Mouse (Mus musculus): ENCODE data around the gene Sun5. TPM values are rescaled to one million over a fixed set of nuclear protein-coding genes. Genes with fewer than 3 reads are reported as not detected.
"Not testable (repeated sequence)": the region's sequence is repeated elsewhere in the genome, so short reads cannot be mapped to it uniquely, and the experiment has no call there.

Gene Sun5
- polyA plus RNA-seq, 1 experiment from 2014 or later, result not detected

DNA sequence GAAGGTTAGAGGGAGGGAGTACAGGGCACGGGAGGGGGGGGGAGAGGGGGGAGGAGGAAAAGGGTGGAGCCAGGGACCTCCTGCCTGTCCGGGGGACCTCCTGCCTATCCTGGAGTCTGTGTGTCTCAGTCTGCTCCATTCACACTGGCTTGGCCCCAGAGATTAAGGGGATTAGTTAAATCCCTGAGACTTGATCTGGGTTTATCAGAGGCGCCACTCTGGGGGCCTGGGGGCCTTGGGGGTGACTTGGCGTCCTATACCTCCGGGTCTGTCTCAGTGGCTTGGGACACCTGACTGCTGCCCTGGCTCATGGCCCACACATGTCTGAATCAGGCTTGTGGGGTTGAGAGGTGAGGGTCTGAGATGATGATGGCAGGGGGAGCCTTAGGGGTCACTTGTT is 17.3 kb downstream of the Sun5 start:
- no peak for ATAC-seq (ENCODE audit: insufficient number of reproducible peaks, low FRiP score, low TSS enrichment, low read depth)
- Histone ChIP-seq H3K4me3 (replicated peaks) (no peak overlapping the region), H3K4me2 (replicated peaks) (no peak overlapping the region), H3K9ac (no peak overlapping the region), H3K36me3 (no peaks in the 10 kb centered on the region), H3K27me3 (no peaks in the 10 kb centered on the region), H3K4me1 (peaks cover 3% of the 10 kb centered on the region; the same call in 1 of the 2 replicates), H3K9me3 (replicated peaks) (no peaks in the 10 kb centered on the region), H3K27ac (replicated peaks) (no peak overlapping the region)
- 10% methylated on average over 5 of the region's 5 CpGs for WGBS

GRCm38 (mm10) chr2:153851030-153851360 is 19.9 kb downstream of the Sun5 start:
- H3K9ac ChIP-seq, result no peak overlapping the region
- H3K4me2 ChIP-seq (replicated peaks), result no peak overlapping the region
- H3K27me3 ChIP-seq, result no peaks in the 10 kb centered on the region
- H3K4me1 ChIP-seq, result peaks cover 3% of the 10 kb centered on the region; the same call in 1 of the 2 replicates
- no peaks in the 10 kb centered on the region for H3K36me3 ChIP-seq
- H3K27ac ChIP-seq (replicated peaks), result no peak overlapping the region
- no peaks in the 10 kb centered on the region for H3K9me3 ChIP-seq (replicated peaks)
- H3K4me3 ChIP-seq (replicated peaks), result no peak overlapping the region
- ATAC-seq (ENCODE audit: insufficient number of reproducible peaks, low FRiP score, low TSS enrichment, low read depth), result no peak
- WGBS, result 52% methylated on average over 4 of the region's 4 CpGs

GRCm38 (mm10) chr2:153850351-153851029 is 20.4 kb downstream of the Sun5 start:
- H3K4me1 ChIP-seq, result peaks cover 3% of the 10 kb centered on the region; the same call in 1 of the 2 replicates
- ATAC-seq (ENCODE audit: insufficient number of reproducible peaks, low FRiP score, low TSS enrichment, low read depth), result no peak
- 86% methylated on average over 6 of the region's 6 CpGs for WGBS
- no peaks in the 10 kb centered on the region for H3K27me3 ChIP-seq
- H3K9ac ChIP-seq, result no peak overlapping the region
- H3K27ac ChIP-seq (replicated peaks), result no peak overlapping the region
- H3K36me3 ChIP-seq, result no peaks in the 10 kb centered on the region
- H3K4me2 ChIP-seq (replicated peaks), result no peak overlapping the region
- H3K9me3 ChIP-seq (replicated peaks), result no peaks in the 10 kb centered on the region
- no peak overlapping the region for H3K4me3 ChIP-seq (replicated peaks)

- no peak overlapping the region for H3K9ac ChIP-seq
- no peaks in the 10 kb centered on the region for H3K27me3 ChIP-seq
- H3K4me3 ChIP-seq (replicated peaks), result no peak overlapping the region
- H3K4me2 ChIP-seq (replicated peaks), result no peak overlapping the region
- WGBS, result 69% methylated on average over 3 of the region's 3 CpGs
- no peaks in the 10 kb centered on the region for H3K9me3 ChIP-seq (replicated peaks)
- H3K27ac ChIP-seq (replicated peaks), result no peak overlapping the region
- no peaks in the 10 kb centered on the region for H3K4me1 ChIP-seq
- no peak for ATAC-seq (ENCODE audit: insufficient number of reproducible peaks, low FRiP score, low TSS enrichment, low read depth)
- no peaks in the 10 kb centered on the region for H3K36me3 ChIP-seq
Observed at GRCm38 (mm10) chr2:153848389-153848788, 22.5 kb downstream of the Sun5 start.

DNA sequence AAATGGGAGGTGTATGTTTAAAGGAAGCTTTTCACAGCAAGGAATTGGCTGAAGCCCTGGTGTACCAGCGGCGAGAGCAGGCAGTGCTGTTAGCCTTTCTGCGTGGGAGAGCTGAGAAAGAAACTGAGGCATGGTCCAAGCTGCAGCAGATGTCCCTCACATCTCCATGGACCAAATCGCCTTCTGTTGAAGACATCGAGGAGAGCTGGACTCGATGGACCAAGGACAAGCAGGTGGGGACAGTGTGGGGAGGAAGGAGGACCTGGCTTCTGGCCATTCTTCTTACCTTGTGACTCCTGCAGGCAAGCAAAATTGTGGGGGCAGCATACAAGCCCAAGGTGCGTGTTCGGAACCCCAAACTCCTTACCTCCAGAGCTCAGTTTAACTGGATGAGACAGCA is 28.0 kb downstream of the Sun5 start:
- Histone ChIP-seq H3K4me3 (replicated peaks) (no peak overlapping the region), H3K27ac (replicated peaks) (no peak overlapping the region), H3K27me3 (no peaks in the 10 kb centered on the region), H3K4me2 (replicated peaks) (no peak overlapping the region), H3K9me3 (replicated peaks) (no peaks in the 10 kb centered on the region), H3K4me1 (no peaks in the 10 kb centered on the region), H3K9ac (no peak overlapping the region), H3K36me3 (no peaks in the 10 kb centered on the region)
- 75% methylated on average over 8 of the region's 8 CpGs for WGBS
- ATAC-seq (ENCODE audit: insufficient number of reproducible peaks, low FRiP score, low TSS enrichment, low read depth), result no peak

GRCm38 (mm10) chr2:153833291-153833690 is 37.6 kb downstream of the Sun5 start:
- no peak overlapping the region for H3K27ac ChIP-seq (replicated peaks)
- no peaks in the 10 kb centered on the region for H3K27me3 ChIP-seq
- H3K4me1 ChIP-seq, result no peaks in the 10 kb centered on the region
- no peak overlapping the region for H3K4me2 ChIP-seq (replicated peaks)
- no peaks in the 10 kb centered on the region for H3K9me3 ChIP-seq (replicated peaks)
- ATAC-seq (ENCODE audit: insufficient number of reproducible peaks, low FRiP score, low TSS enrichment, low read depth), result no peak
- H3K9ac ChIP-seq, result no peak overlapping the region
- H3K4me3 ChIP-seq (replicated peaks), result no peak overlapping the region
- no peaks in the 10 kb centered on the region for H3K36me3 ChIP-seq
- WGBS, result 87% methylated on average over 8 of the region's 8 CpGs

DNA sequence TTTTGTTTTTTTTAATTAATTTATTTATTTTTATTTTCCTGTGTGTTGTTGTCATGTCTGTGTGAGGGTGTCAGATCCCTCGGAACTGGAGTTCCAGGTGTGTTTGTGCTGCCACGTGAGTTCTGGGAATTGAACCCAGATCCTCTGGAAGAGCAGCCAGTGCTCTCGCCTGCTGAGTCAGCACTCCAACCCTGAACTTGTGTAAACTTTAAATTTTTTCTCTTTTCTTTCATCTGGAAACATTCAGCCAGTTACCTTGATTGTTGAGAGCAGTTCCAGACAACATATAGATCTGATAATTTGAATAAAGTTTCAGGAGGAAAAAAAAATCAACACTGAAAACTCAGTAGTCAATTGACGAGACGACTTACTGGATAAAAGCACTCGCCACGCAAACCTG is 42.2 kb downstream of the Sun5 start:
- 66% methylated on average over 7 of the region's 7 CpGs for WGBS
- Histone ChIP-seq H3K9me3 (replicated peaks) (no peaks in the 10 kb centered on the region), H3K4me3 (replicated peaks) (no peak overlapping the region), H3K27me3 (no peaks in the 10 kb centered on the region), H3K9ac (no peak overlapping the region), H3K4me2 (replicated peaks) (no peak overlapping the region), H3K4me1 (peaks cover 7% of the 10 kb centered on the region; the same call in 1 of the 2 replicates), H3K27ac (replicated peaks) (no peak overlapping the region), H3K36me3 (no peaks in the 10 kb centered on the region)
- ATAC-seq (ENCODE audit: insufficient number of reproducible peaks, low FRiP score, low TSS enrichment, low read depth), result no peak

DNA sequence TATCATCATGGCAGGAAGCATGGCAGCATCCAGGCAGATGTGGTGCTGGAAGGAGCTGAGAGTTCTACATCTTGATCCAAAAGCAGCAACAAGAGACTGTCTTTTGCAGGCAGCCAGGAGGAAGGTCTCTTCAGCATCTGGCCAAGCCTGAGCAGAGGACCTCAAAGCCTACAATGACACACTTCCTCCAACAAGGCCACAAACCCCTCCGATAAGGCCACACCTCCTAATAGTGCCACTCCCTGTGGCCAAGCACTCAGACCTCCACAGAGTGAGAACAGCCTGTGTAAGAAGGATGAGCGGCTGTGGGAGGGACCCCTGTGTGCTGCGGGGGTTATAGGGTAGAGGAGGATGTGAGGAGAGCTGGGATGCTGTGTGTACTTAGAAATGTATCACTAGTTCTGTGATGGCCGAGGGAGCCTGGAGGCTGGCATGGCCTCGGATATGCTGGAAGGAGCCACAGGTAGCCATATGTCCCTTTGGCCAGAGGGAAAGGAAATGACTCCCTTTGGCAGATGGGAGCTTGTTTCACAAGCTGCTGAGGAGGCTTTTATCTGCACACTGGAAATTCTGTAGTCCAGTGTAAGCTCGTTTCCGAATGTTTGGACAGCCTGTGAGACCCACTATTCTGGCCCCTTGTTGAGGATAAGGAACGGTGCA is 43.6 kb downstream of the Sun5 start:
- Histone ChIP-seq H3K4me3 (replicated peaks) (no peak overlapping the region), H3K36me3 (no peaks in the 10 kb centered on the region), H3K4me2 (replicated peaks) (no peak overlapping the region), H3K4me1 (peaks cover 7% of the 10 kb centered on the region; the same call in 1 of the 2 replicates), H3K27me3 (no peaks in the 10 kb centered on the region), H3K9me3 (replicated peaks) (no peaks in the 10 kb centered on the region), H3K27ac (replicated peaks) (no peak overlapping the region), H3K9ac (no peak overlapping the region)
- ATAC-seq (ENCODE audit: insufficient number of reproducible peaks, low FRiP score, low TSS enrichment, low read depth), result no peak
- WGBS, result 86% methylated on average over 8 of the region's 8 CpGs

GRCm38 (mm10) chr2:153825900-153826299 is 45.0 kb downstream of the Sun5 start:
- not testable (repeated sequence) for H3K4me1 ChIP-seq; H3K36me3 ChIP-seq; H3K4me3 ChIP-seq (replicated peaks); H3K4me2 ChIP-seq (replicated peaks); ATAC-seq (ENCODE audit: insufficient number of reproducible peaks, low FRiP score, low TSS enrichment, low read depth); H3K27me3 ChIP-seq; H3K27ac ChIP-seq (replicated peaks); H3K9ac ChIP-seq; H3K9me3 ChIP-seq (replicated peaks)
- WGBS, result 61% methylated on average over 32 of the region's 32 CpGs

- ATAC-seq (ENCODE audit: insufficient number of reproducible peaks, low FRiP score, low TSS enrichment, low read depth), result peak; percentile 73
- H3K27ac ChIP-seq (replicated peaks), result no peak overlapping the region
- 49% methylated on average over 6 of the region's 6 CpGs for WGBS
- H3K4me1 ChIP-seq, result peaks cover 7% of the 10 kb centered on the region; the same call in 1 of the 2 replicates
- H3K36me3 ChIP-seq, result no peaks in the 10 kb centered on the region
- no peak overlapping the region for H3K4me3 ChIP-seq (replicated peaks)
- H3K9me3 ChIP-seq (replicated peaks), result no peaks in the 10 kb centered on the region
- H3K9ac ChIP-seq, result no peak overlapping the region
- H3K27me3 ChIP-seq, result no peaks in the 10 kb centered on the region
- no peak overlapping the region for H3K4me2 ChIP-seq (replicated peaks)
Observed at GRCm38 (mm10) chr2:153824593-153824992, 46.3 kb downstream of the Sun5 start.

GRCm38 (mm10) chr2:153822005-153822543 is 48.8 kb downstream of the Sun5 start:
- 91% methylated on average over 2 of the region's 2 CpGs for WGBS

More at GRCm38 (mm10) chr2:153822005-153822543, 48.8 kb downstream of the Sun5 start:
- Histone ChIP-seq H3K27me3 (no peaks in the 10 kb centered on the region), H3K36me3 (no peaks in the 10 kb centered on the region), H3K9me3 (replicated peaks) (no peaks in the 10 kb centered on the region), H3K9ac (no peak overlapping the region), H3K4me1 (peaks cover 7% of the 10 kb centered on the region; the same call in 1 of the 2 replicates), H3K4me2 (replicated peaks) (no peak overlapping the region), H3K4me3 (replicated peaks) (no peak overlapping the region), H3K27ac (replicated peaks) (no peak overlapping the region)
- no peak for ATAC-seq (ENCODE audit: insufficient number of reproducible peaks, low FRiP score, low TSS enrichment, low read depth)
